Mouse (Mus musculus) C2C12 (cell line): ENCODE measurements at regions not wholly inside any gene's neighbourhood (a gene's known extent, or its start where the extent isn't known, plus 50 kb on each side); places are given as distances from the start of the nearest gene placed in this dataset.

Source experiments
- CEBPB ChIP-seq: IDR thresholded peaks from one replicate; pipeline ENCODE4 v1.6.1; 2011; ENCODE audit warnings: low read depth, mild to moderate bottlenecking, control low read depth, moderate library complexity
- CTCF ChIP-seq: IDR thresholded peaks from one replicate; pipeline ENCODE4 v1.5.1; 2011; ENCODE audit not compliant: control insufficient read depth, insufficient read depth, insufficient read length
- MYOD1 ChIP-seq: IDR thresholded peaks from one replicate; pipeline ENCODE4 v1.6.1; 2011; ENCODE audit warnings: low read depth; ENCODE audit not compliant: control insufficient read depth, insufficient read length
- MYOG ChIP-seq: IDR thresholded peaks from one replicate; pipeline ENCODE4 v1.6.1; 2011; ENCODE audit not compliant: control insufficient read depth, insufficient read length; ENCODE audit errors: extremely low read depth

DNA sequence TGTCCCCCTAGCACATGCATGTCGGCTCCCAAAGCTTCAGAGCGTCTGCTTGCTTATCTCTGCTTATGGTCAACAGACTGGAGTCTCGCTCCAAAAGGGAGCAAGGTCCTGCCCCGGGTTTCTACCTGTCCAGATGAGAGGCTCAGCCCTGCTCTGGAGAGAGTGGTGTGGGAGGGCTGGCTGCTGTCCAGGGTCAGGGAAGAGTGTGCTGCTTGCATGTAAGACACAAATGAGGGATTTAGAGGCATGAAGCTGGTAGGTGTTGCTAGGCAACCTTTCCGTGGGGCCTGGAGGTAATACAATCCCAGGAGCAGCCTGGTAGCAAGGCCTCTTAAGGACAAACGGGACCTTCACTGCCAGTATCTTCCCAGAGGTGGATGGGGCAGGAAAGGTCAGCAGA, 125.7 kb downstream of the H2afy start:
- no peak for TF ChIP-seq CTCF
- no peak for TF ChIP-seq MYOD1
- TF ChIP-seq MYOG: no peak
- no peak for TF ChIP-seq CEBPB
